ENCODE assay signal across 8 mouse cellular contexts in genomic region chr11:62456483-62457172, GRCm38 (mm10). TPM values are rescaled to one million over a fixed set of nuclear protein-coding genes. Genes with fewer than 3 reads are reported as not detected.
DNase-seq lines count a peak whose midpoint lies in the region; ATAC-seq lines count a peak whose summit lies in the region.

No protein-coding gene starts in this region.

- H3K27me3 ChIP-seq in forebrain, embryonic 14.5 days (replicated peaks; ENCODE audit: control insufficient read depth, insufficient read depth, low read length), result no peaks in the 10 kb centered on the region
- no peaks in the 10 kb centered on the region for H3K27me3 ChIP-seq in hindbrain, embryonic 13.5 days
- H3K27me3 ChIP-seq in limb, embryonic 10.5 days (ENCODE audit: low read depth, poor library complexity, severe bottlenecking), result no peaks in the 10 kb centered on the region
- no peaks in the 10 kb centered on the region for H3K27me3 ChIP-seq in midbrain, embryonic 10.5 days (ENCODE audit: low read depth, poor library complexity, severe bottlenecking)

- H3K4me1 ChIP-seq in forebrain, embryonic 14.5 days (ENCODE audit: control insufficient read depth, insufficient read depth, low read length), result peaks cover 7% of the 10 kb centered on the region; the same call in 1 of the 2 replicates
- H3K4me1 ChIP-seq in hindbrain, embryonic 13.5 days (replicated peaks), result peaks cover 23% of the 10 kb centered on the region
- H3K4me1 ChIP-seq in limb, embryonic 10.5 days, result peaks cover 6% of the 10 kb centered on the region
- H3K4me1 ChIP-seq in midbrain, embryonic 10.5 days, result peaks cover 29% of the 10 kb centered on the region

- peak; percentile 14 to 23 for DNase-seq in layer of hippocampus, adult 18-20 months (ENCODE audit: low spot score in 2 of 2)
- DNase-seq in layer of hippocampus, postnatal 36 days, result no peak
- peak; percentile 39 for DNase-seq in c-Kit-positive CD71-positive TER-119-negative erythroid progenitor cells, embryonic 14.5 days (ENCODE audit: low read depth)
- peak; percentile 76 for DNase-seq in forebrain, embryonic 14.5 days (ENCODE audit: low spot score)
- DNase-seq in limb, embryonic 10.5 days (ENCODE audit: low spot score), result peak; percentile 79
- DNase-seq in midbrain, embryonic 10.5 days (ENCODE audit: low spot score), result peak; percentile 78
- peak; percentile 39 for DNase-seq in right cerebral cortex, postnatal 4 days

- ATAC-seq in forebrain, embryonic 14.5 days, result peak; percentile 78
- ATAC-seq in hindbrain, embryonic 13.5 days (ENCODE audit: low FRiP score), result peak; percentile 83

- no peaks in the 10 kb centered on the region for H3K36me3 ChIP-seq in forebrain, embryonic 14.5 days (ENCODE audit: control insufficient read depth, insufficient read depth, low read length)
- no peaks in the 10 kb centered on the region for H3K36me3 ChIP-seq in hindbrain, embryonic 13.5 days
- peaks cover 12% of the 10 kb centered on the region for H3K36me3 ChIP-seq in limb, embryonic 10.5 days
- H3K36me3 ChIP-seq in midbrain, embryonic 10.5 days, result peaks cover 16% of the 10 kb centered on the region; the same call in 1 of the 2 replicates

- peak overlapping the region; percentile 83 for H3K4me2 ChIP-seq in forebrain, embryonic 14.5 days (ENCODE audit: low read length)
- H3K4me2 ChIP-seq in hindbrain, embryonic 13.5 days, result peak overlapping the region; percentile 92

- H3K27ac ChIP-seq in forebrain, embryonic 14.5 days (ENCODE audit: low read depth, low read length), result peak overlapping the region; percentile 98
- H3K27ac ChIP-seq in hindbrain, embryonic 13.5 days, result peak overlapping the region; percentile 98
- peak overlapping the region; percentile 100 for H3K27ac ChIP-seq in limb, embryonic 10.5 days
- H3K27ac ChIP-seq in midbrain, embryonic 10.5 days (replicated peaks), result peak overlapping the region; percentile 99

- H3K4me3 ChIP-seq in forebrain, embryonic 14.5 days (ENCODE audit: low read depth, low read length), result peak overlapping the region; percentile 93
- peak overlapping the region; percentile 93 for H3K4me3 ChIP-seq in hindbrain, embryonic 13.5 days
- H3K4me3 ChIP-seq in limb, embryonic 10.5 days, result peak overlapping the region; percentile 96
- peak overlapping the region; percentile 94 for H3K4me3 ChIP-seq in midbrain, embryonic 10.5 days

- peak overlapping the region; percentile 98 for H3K9ac ChIP-seq in forebrain, embryonic 14.5 days (ENCODE audit: low read length)
- H3K9ac ChIP-seq in hindbrain, embryonic 13.5 days, result peak overlapping the region; percentile 98

- under 1% methylated on average over 37 of the region's 42 CpGs for WGBS in forebrain, embryonic 14.5 days
- WGBS in hindbrain, embryonic 13.5 days, result 0% methylated on average over 36 of the region's 42 CpGs
- WGBS in limb, embryonic 10.5 days, result under 1% methylated on average over 42 of the region's 42 CpGs
- WGBS in midbrain, embryonic 10.5 days, result 0% methylated on average over 42 of the region's 42 CpGs

- no peaks in the 10 kb centered on the region for H3K9me3 ChIP-seq in forebrain, embryonic 14.5 days (replicated peaks; ENCODE audit: control insufficient read depth, low read length)
- no peaks in the 10 kb centered on the region for H3K9me3 ChIP-seq in hindbrain, embryonic 13.5 days
- H3K9me3 ChIP-seq in limb, embryonic 10.5 days (replicated peaks), result no peaks in the 10 kb centered on the region
- H3K9me3 ChIP-seq in midbrain, embryonic 10.5 days (replicated peaks), result no peaks in the 10 kb centered on the region

RNA-seq across cellular contexts. Expression of gene Pigl, which starts 1.6 kb away (rescaled TPM):
- total RNA-seq in layer of hippocampus, adult 18-20 months (2021), result 1 to 10 TPM; 6.3 to 6.5 TPM
- 1 to 10 TPM; 6.4 to 8.4 TPM for total RNA-seq in layer of hippocampus, postnatal 36 days (2021)
- polyA plus RNA-seq in forebrain, embryonic 14.5 days (2014; fragmentation: Nextera tagmentation; extraction: Ambion mirVana), result 5.7 TPM in 2 replicates
- 7.4 and 8.1 TPM in 2 replicates for polyA plus RNA-seq in hindbrain, embryonic 13.5 days (2015; fragmentation: Nextera tagmentation; extraction: Ambion mirVana)
- polyA plus RNA-seq in limb, embryonic 10.5 days (2016; fragmentation: Nextera tagmentation; extraction: Ambion mirVana), result 13.5 and 13.9 TPM in 2 replicates
- 16.4 and 17.9 TPM in 2 replicates for polyA plus RNA-seq in midbrain, embryonic 10.5 days (2016; fragmentation: Nextera tagmentation; extraction: Ambion mirVana)

RNA-seq across cellular contexts. Expression of gene Ncor1, which starts 1.7 kb away (rescaled TPM):
- total RNA-seq in layer of hippocampus, adult 18-20 months (2021), result 100 to 1,000 TPM; 268 to 281 TPM
- total RNA-seq in layer of hippocampus, postnatal 36 days (2021), result 100 to 1,000 TPM; 276 to 321 TPM
- 92.3 and 134 TPM in 2 replicates for polyA plus RNA-seq in forebrain, embryonic 14.5 days (2014; fragmentation: Nextera tagmentation; extraction: Ambion mirVana)
- 163 and 170 TPM in 2 replicates for polyA plus RNA-seq in hindbrain, embryonic 13.5 days (2015; fragmentation: Nextera tagmentation; extraction: Ambion mirVana)
- 127 and 144 TPM in 2 replicates for polyA plus RNA-seq in limb, embryonic 10.5 days (2016; fragmentation: Nextera tagmentation; extraction: Ambion mirVana)
- polyA plus RNA-seq in midbrain, embryonic 10.5 days (2016; fragmentation: Nextera tagmentation; extraction: Ambion mirVana), result 120 and 139 TPM in 2 replicates

Comparison
In these comparisons a context has a peak if more than half of its experiments do, and no peak if none do; other contexts are left out.
1. DNase-seq: peak in layer of hippocampus, adult 18-20 months (2 of 2), c-Kit-positive CD71-positive TER-119-negative erythroid progenitor cells, embryonic 14.5 days (single experiment), forebrain, embryonic 14.5 days (single experiment), limb, embryonic 10.5 days (single experiment), midbrain, embryonic 10.5 days (single experiment) and right cerebral cortex, postnatal 4 days (single experiment); none in layer of hippocampus, postnatal 36 days (0 of 2).
2. Peak in every context shown above with its lines, with median percentiles within 50 percentile points of each other: H3K27ac ChIP-seq and H3K4me3 ChIP-seq.